Mouse (Mus musculus): Measurements from ENCODE around the gene Adamts17. TPM values are rescaled to one million over a fixed set of nuclear protein-coding genes. Genes with fewer than 3 reads are reported as not detected.

Gene Adamts17
- polyA plus RNA-seq, 1 experiment from 2014 or later, result 4.6 TPM

DNA sequence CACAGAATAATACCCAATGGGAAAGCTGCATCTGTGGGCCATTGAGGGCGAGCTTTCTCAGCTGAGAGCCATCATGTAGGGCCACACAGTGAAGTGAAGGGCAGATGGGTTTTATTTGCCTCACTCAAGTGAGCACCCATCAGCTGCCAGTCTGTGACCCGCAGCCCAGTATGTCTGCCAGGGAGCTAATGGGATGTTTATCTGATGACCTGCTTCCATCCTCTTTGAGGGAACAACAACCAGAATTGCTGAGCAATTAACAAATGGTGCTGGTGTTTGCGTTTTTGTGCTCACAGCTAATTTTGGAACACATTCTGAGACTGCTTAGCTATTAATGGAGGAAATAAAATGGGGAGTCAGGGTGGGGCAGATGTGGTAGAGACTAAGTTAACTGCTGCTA lies 12.6 kb downstream of the Adamts17 start:
- no peak for DNase-seq (ENCODE audit: low spot score)
- WGBS, result 60% methylated on average over 3 of the region's 3 CpGs

DNA sequence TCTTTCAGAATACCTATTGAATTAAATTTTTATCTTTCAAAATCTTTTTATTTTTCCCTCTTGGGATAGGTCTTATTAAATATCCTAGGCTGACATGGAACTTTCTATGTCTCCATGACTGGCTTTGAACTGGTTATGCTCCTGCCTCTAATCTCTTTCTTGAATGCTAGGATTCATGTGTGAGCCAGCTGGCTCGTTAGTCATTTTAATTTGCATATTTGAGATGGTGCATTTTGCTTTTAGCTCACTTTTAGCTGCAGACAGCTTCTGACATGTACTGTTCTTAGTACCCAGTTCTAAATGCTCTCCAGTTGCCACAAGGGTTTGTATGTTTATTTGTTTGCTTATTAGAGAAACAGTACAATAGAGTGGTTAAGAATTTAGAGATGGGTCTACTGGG lies 18.1 kb downstream of the Adamts17 start:
- Histone ChIP-seq H3K27me3 (ENCODE audit: insufficient read depth, poor library complexity, severe bottlenecking) (0 out of 2 replicates have a peak, but pooled peaks cover 5% of the 10 kb centered on the region), H3K9me3 (no peaks in the 10 kb centered on the region), H3K4me3 (no peak overlapping the region), H3K27ac (no peak overlapping the region), H3K36me3 (no peaks in the 10 kb centered on the region), H3K4me1 (peaks cover 8% of the 10 kb centered on the region; the same call in 1 of the 2 replicates)
- no peak for DNase-seq (ENCODE audit: low spot score)
- 80% methylated on average over 1 of the region's 1 CpGs for WGBS

More for the DNA sequence above, 12.6 kb downstream of the Adamts17 start:
- H3K27ac ChIP-seq, result no peak overlapping the region
- H3K4me1 ChIP-seq, result peaks cover 8% of the 10 kb centered on the region; the same call in 1 of the 2 replicates
- H3K36me3 ChIP-seq, result no peaks in the 10 kb centered on the region
- peaks cover 4% of the 10 kb centered on the region; the same call in 1 of the 2 replicates for H3K27me3 ChIP-seq (ENCODE audit: insufficient read depth, poor library complexity, severe bottlenecking)
- H3K4me3 ChIP-seq, result no peak overlapping the region
- no peaks in the 10 kb centered on the region for H3K9me3 ChIP-seq

DNA sequence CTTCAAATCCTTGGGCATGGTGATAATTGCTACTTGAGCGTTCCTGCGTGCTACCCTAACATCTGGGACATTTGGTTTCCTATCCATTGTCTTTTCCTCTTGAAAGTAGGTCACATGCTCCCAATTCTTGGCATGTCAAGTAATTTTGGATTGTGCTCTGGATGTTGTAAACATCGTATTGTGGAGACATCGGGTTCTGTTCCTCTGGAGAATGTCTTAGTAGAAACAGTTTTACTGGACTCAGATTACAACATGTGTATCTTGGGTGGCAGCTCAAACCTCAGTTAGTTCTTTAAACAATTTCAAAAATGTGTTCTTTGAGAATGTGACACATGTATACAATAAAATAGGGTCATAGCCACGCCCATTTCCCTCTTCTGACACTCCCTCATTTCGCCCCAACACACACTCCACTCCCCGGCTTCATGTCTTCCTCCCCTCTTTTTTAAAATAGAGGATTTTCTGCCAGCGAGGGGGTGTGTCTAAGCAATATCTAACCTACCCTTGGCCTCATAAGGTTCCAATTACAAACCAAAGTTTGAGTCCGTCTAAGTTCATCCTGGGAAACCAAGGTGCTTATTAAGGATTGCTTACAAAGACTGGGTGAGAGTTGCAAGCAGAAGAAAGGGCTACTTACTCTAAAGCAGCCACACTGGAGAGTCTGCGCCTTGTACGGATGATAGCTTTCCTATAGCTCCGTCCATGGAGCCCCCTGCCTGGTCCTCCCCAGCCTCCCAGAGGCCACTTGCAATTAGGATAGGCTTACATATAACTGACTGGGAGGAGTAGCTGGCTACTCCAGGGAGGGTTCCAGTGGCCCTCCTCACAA lies 18.9 kb downstream of the Adamts17 start:
- WGBS, result 76% methylated on average over 12 of the region's 12 CpGs
- H3K27ac ChIP-seq, result no peak overlapping the region
- DNase-seq (ENCODE audit: low spot score), result no peak

DNA sequence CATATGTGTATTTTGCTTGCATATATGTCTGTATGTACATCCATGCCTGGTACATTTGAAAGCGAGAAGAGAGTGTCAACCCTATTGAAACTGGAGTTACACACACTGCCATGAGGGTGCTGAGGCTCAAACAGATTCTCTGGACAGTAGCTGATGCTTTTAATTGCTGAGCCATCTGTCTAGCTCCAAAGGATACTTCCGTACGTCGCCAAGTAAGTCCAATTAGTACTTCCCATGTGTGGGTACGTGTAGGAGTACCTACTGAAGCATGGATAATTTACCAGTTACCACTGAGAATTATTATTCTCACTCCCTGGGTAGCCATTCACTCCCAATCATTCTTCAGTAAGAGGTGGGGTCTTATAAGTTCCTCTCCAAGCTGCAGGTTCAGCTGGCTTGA lies 19.7 kb downstream of the Adamts17 start:
- Histone ChIP-seq H3K27me3 (ENCODE audit: insufficient read depth, poor library complexity, severe bottlenecking) (0 out of 2 replicates have a peak, but pooled peaks cover 5% of the 10 kb centered on the region), H3K27ac (no peak overlapping the region), H3K4me1 (peaks cover 8% of the 10 kb centered on the region; the same call in 1 of the 2 replicates), H3K36me3 (no peaks in the 10 kb centered on the region), H3K9me3 (no peaks in the 10 kb centered on the region), H3K4me3 (no peak overlapping the region)
- 91% methylated on average over 5 of the region's 5 CpGs for WGBS
- no peak for DNase-seq (ENCODE audit: low spot score)

More for the DNA sequence above, 18.9 kb downstream of the Adamts17 start:
- no peaks in the 10 kb centered on the region for H3K9me3 ChIP-seq
- H3K4me1 ChIP-seq, result peaks cover 8% of the 10 kb centered on the region; the same call in 1 of the 2 replicates
- H3K36me3 ChIP-seq, result no peaks in the 10 kb centered on the region
- H3K4me3 ChIP-seq, result no peak overlapping the region
- 0 out of 2 replicates have a peak, but pooled peaks cover 5% of the 10 kb centered on the region for H3K27me3 ChIP-seq (ENCODE audit: insufficient read depth, poor library complexity, severe bottlenecking)

DNA sequence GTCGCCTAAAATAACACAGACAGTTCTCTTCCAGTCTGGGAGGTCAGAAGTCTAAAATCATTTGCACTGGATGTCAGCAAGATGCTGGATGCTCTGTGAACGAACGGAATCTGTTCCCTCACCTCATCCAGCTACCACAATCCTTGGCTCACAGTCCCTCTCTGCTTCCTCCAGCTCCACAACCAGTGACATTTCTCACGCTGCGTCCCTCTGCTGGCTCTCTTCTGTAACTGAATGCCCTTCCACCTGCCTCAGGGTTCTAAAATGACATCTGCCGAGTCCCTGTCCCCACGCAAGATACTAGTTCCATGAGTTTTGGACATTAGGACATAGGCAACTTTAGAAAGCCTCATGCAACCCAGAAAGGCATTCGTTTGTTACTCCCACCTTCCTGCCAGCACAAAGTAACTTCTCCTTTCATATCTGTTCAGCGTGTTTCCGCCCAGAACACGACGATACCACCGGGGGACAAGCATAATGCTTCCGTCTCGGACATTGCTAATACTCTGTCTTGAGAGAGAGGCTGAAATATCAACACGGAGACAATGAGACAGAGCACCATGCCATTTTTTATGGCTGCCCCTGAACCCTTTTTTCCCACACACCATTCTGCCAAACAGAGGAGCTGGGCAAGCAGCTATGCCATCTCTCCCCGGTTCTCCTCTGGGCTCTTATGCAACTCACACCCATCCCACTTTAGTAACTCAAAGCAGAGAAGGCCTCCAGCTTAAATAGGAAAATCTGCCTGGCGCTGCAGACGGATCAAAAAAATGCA lies 27.6 kb downstream of the Adamts17 start:
- Histone ChIP-seq H3K27me3 (ENCODE audit: insufficient read depth, poor library complexity, severe bottlenecking) (no peaks in the 10 kb centered on the region), H3K9me3 (no peaks in the 10 kb centered on the region), H3K27ac (no peak overlapping the region), H3K4me1 (peaks cover 31% of the 10 kb centered on the region), H3K4me3 (no peak overlapping the region), H3K36me3 (no peaks in the 10 kb centered on the region)
- 72% methylated on average over 19 of the region's 19 CpGs for WGBS
- DNase-seq (ENCODE audit: low spot score), result no peak

DNA sequence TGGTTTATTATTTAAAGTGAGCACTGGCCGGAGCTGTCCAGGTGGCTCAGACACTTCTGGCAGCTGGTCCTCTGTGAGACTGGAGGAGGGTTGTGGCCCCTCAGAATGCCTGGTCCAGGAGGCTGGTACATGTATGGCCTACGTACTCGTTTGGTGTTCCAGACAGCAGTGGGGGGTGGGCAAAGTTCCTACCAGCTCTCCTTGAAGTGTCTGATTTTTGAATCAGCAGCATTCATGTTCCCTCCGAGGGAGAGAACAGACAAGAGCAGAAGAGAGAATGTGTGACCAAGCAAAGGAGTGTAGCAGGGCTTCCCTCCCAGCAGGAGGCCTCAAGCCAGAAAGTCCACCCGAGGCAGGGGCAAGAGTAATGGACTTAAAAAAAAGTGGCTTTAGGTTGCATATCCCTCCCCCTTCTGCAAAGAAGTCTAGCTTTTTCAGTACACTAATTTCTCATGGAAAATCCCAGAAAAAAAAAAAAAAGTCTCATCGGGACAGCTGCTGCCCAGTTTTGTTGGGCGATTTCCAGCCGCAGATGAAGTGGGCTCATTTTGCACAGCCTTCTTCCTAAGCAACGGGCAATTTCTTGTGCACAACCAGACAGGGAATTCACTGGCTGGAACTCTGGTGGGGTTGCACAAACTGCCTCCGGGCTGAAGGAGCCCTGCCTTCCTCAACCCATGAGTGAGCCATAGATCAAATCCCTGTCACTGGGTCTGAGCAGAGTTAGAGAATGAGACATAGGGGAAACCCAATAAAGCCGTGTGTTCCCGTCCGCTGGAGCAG lies 28.4 kb downstream of the Adamts17 start:
- H3K27me3 ChIP-seq (ENCODE audit: insufficient read depth, poor library complexity, severe bottlenecking), result no peaks in the 10 kb centered on the region
- peaks cover 35% of the 10 kb centered on the region for H3K4me1 ChIP-seq
- no peak overlapping the region for H3K27ac ChIP-seq
- WGBS, result 71% methylated on average over 13 of the region's 13 CpGs
- DNase-seq (ENCODE audit: low spot score), result no peak
- no peaks in the 10 kb centered on the region for H3K9me3 ChIP-seq
- no peak overlapping the region for H3K4me3 ChIP-seq
- no peaks in the 10 kb centered on the region for H3K36me3 ChIP-seq

DNA sequence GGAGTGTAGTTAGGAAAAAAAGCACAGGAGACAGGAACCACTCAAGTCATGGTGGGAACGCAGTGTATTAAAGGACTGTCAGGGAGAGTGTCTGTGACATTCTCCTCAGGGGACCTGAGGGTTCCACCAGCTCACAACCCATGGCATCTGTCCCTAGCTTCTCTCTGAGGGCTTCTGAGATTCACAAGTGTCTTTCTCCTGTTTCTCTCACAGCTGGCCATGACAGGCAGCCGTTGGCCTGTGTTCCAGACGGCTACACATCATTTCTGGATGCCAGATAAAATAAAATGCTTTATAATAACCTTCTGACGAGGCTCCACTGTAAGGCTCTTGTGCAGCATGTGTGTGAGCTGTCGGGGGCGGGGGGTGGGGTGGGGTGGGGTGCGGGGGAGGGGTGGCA lies 32.0 kb downstream of the Adamts17 start:
- no peak for DNase-seq (ENCODE audit: low spot score)
- no peaks in the 10 kb centered on the region for H3K36me3 ChIP-seq
- no peaks in the 10 kb centered on the region for H3K9me3 ChIP-seq
- WGBS, result 60% methylated on average over 7 of the region's 7 CpGs
- H3K27ac ChIP-seq, result no peak overlapping the region
- H3K4me1 ChIP-seq, result peaks cover 42% of the 10 kb centered on the region
- no peak overlapping the region for H3K4me3 ChIP-seq
- H3K27me3 ChIP-seq (ENCODE audit: insufficient read depth, poor library complexity, severe bottlenecking), result no peaks in the 10 kb centered on the region

DNA sequence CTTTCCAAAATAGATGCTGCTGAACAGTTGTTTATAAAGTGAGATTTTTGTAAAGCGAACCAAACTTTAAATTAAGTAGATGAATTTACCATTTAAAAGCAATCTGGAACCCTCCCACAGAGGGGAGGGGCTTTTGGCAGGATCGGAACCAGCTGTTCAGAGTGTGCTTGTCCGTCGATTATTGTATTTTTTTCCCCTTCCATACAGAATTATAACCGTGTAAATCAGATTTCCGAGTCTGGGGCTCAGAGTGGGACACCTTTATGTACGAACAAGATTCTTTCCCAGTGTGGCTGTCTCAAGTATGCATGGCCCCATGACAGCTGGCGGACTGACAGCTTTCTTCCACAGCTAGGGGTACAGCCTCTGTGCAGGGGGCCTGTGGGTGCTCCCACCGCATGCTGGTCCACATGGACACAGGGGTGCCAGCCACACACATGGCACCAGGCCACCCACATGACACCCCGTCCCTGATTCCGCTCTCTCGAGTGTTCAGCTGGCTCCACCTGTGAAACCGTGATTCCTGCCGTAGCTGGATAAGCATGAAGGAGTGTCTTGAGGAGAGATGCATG lies 32.5 kb downstream of the Adamts17 start:
- Histone ChIP-seq H3K27ac (no peak overlapping the region), H3K36me3 (no peaks in the 10 kb centered on the region), H3K27me3 (ENCODE audit: insufficient read depth, poor library complexity, severe bottlenecking) (no peaks in the 10 kb centered on the region), H3K9me3 (no peaks in the 10 kb centered on the region), H3K4me1 (peaks cover 42% of the 10 kb centered on the region), H3K4me3 (no peak overlapping the region)
- DNase-seq (ENCODE audit: low spot score), result no peak
- 89% methylated on average over 14 of the region's 14 CpGs for WGBS

DNA sequence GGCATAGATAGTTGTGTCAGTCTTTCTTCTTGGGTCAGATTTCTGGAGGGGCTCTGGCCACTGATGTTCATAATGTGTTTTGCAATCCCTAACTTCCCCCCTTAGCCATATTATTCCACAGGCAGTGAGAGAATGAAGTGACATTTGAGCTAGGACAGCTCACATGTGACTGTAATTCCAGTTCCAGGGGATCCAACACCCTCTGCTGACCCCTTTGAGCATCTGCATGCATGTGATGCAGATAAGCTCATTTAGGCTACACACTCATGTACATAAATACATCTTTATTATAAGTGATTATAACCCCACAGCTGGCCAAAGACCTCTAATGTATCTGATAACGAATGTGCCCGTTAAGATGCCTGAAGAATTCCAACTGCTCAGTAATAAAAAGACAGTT lies 33.7 kb downstream of the Adamts17 start:
- Histone ChIP-seq H3K36me3 (no peaks in the 10 kb centered on the region), H3K9me3 (no peaks in the 10 kb centered on the region), H3K4me3 (no peak overlapping the region), H3K27ac (no peak overlapping the region), H3K27me3 (ENCODE audit: insufficient read depth, poor library complexity, severe bottlenecking) (no peaks in the 10 kb centered on the region), H3K4me1 (peaks cover 36% of the 10 kb centered on the region)
- no peak for DNase-seq (ENCODE audit: low spot score)
- 82% methylated on average over 2 of the region's 2 CpGs for WGBS

DNA sequence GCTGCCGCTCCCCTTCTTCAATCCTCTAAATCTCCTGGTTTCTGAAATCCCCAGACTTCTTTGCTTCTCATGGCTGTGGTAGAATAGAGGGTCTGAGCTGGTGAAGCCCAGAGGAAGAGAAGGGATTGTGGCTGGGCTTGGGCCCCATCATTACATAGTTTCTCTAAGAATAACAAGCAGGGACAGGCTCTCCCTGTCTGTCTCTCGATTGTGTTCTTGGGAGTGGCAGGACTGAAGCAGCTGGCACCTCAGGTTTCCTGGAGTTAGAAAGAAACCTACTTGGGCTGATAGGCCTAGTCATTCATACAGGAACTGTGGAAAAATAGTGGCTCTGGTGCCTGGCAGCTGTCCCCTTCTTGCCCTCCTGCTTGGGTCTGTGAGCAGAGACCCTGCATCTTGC lies 51.9 kb downstream of the Adamts17 start:
- no peaks in the 10 kb centered on the region for H3K4me1 ChIP-seq
- peak; percentile 67 for DNase-seq (ENCODE audit: low spot score)
- H3K4me3 ChIP-seq, result no peak overlapping the region
- no peaks in the 10 kb centered on the region for H3K9me3 ChIP-seq
- 58% methylated on average over 2 of the region's 2 CpGs for WGBS
- H3K36me3 ChIP-seq, result no peaks in the 10 kb centered on the region
- H3K27me3 ChIP-seq (ENCODE audit: insufficient read depth, poor library complexity, severe bottlenecking), result no peaks in the 10 kb centered on the region; the same call in 1 of the 2 replicates
- H3K27ac ChIP-seq, result no peak overlapping the region

DNA sequence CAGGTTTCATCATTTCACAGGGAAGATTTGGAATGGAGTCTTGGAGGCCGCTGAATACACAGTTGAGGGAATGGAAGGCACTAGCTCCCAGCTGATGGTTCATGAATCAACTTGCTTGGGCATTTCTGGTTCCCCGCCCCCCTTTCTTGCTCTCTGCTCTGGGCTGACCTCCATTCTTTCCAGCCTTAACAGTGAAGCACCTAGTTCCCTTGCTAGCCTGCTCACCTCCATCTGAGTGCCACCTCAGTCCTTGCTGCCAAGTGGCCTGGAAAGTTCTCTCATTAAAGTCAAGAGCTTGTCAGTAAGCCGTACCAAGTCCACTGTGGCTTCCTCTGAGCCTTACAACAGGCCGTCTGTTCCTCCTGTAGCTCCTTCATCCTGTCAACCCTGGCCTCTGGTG lies 52.6 kb downstream of the Adamts17 start:
- DNase-seq (ENCODE audit: low spot score), result peak; percentile 63
- Histone ChIP-seq H3K4me3 (no peak overlapping the region), H3K27ac (no peak overlapping the region), H3K4me1 (no peaks in the 10 kb centered on the region), H3K36me3 (no peaks in the 10 kb centered on the region), H3K9me3 (no peaks in the 10 kb centered on the region), H3K27me3 (ENCODE audit: insufficient read depth, poor library complexity, severe bottlenecking) (no peaks in the 10 kb centered on the region; the same call in 1 of the 2 replicates)
- 75% methylated on average over 4 of the region's 4 CpGs for WGBS

DNA sequence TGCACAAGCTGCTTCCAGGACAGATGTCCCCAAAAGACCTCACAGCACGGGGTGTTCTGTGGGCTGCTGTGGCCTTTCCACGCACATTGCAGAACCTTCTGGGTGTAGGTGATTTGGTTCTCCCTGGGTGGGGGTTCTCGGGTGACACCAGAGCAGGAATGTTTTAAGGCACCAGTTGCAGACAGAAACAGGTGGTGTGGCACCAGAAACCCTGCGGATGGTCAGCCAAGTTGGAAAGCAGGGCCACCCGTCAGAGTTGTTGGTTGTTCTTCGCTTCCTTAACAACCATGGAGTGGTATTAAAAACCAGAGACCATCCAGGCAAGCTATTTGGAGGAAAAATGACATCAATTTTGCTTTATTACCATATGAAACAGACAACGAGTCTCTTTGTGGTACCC lies 62.8 kb downstream of the Adamts17 start:
- DNase-seq (ENCODE audit: low spot score), result no peak
- no peaks in the 10 kb centered on the region for H3K9me3 ChIP-seq
- H3K27ac ChIP-seq, result no peak overlapping the region
- 0 out of 2 replicates have a peak, but pooled peaks cover 5% of the 10 kb centered on the region for H3K4me1 ChIP-seq
- no peaks in the 10 kb centered on the region for H3K27me3 ChIP-seq (ENCODE audit: insufficient read depth, poor library complexity, severe bottlenecking)
- no peaks in the 10 kb centered on the region for H3K36me3 ChIP-seq
- WGBS, result 85% methylated on average over 7 of the region's 7 CpGs
- H3K4me3 ChIP-seq, result no peak overlapping the region
